Mouse (Mus musculus) E14TG2a.4 (cell line): ENCODE results near the gene Spaca4.

ENCODE experiments used
- CTCF ChIP-seq: conservative IDR thresholded peaks from 2 replicates; pipeline ENCODE4 v1.5.1; 2014; ENCODE audit warnings: low read length
- NANOG ChIP-seq: IDR thresholded peaks from 2 replicates; pipeline ENCODE4 v1.6.1; 2014; ENCODE audit warnings: borderline replicate concordance, low read length, mixed read lengths
- POU5F1 ChIP-seq: IDR thresholded peaks from 2 replicates; pipeline ENCODE4 v1.6.1; 2014; ENCODE audit warnings: low read length, borderline replicate concordance

GRCm38 (mm10) chr7:45693921-45694591 lies 31.6 kb downstream of the Spaca4 start, which contains the start of gene Sec1:
- no peak for TF ChIP-seq CTCF
- TF ChIP-seq POU5F1: no peak
- no peak for TF ChIP-seq NANOG
